Mouse (Mus musculus) left cerebral cortex, postnatal 4 days (tissue): ENCODE data around the gene Awat1. TPM values are rescaled to one million over a fixed set of nuclear protein-coding genes. Genes with fewer than 3 reads are reported as not detected.

Source experiments
- DNase-seq: peaks from one replicate; pipeline ENCODE4 v3.0.0-alpha.2; 2022
- intact Hi-C: fragments of 180-260 bp; cut with DNase I; formaldehyde crosslinking; loops from one replicate; pipeline ENCODE4 v1.15.1; 2025
- total RNA-seq, 2 experiments: library from RNA; stranded (reverse); gene quantifications; 2 replicates each; pipeline ENCODE4 v1.2.3; 2021

Gene Awat1
- not detected for total RNA-seq

- intact Hi-C loops: no loop called here
- DNase-seq: no peak
Observed at GRCm38 (mm10) chrX:100571951-100572350, at the start of gene Awat1. Gene Awat1, plus strand, starts transcription at chrX:100572251.

- no peak for DNase-seq
Observed at GRCm38 (mm10) chrX:100524471-100524870, 47.6 kb upstream of the Awat1 start, which contains the start of gene Dgat2l6. Gene Dgat2l6, plus strand, starts transcription at chrX:100524838.

GRCm38 (mm10) chrX:100556026-100556425 is 16.0 kb upstream of the Awat1 start:
- intact Hi-C loops: no loop called here
- no peak for DNase-seq

More at GRCm38 (mm10) chrX:100524471-100524870, 47.6 kb upstream of the Awat1 start, which contains the start of gene Dgat2l6:
- intact Hi-C loops: no loop called here

GRCm38 (mm10) chrX:100565696-100566095 is 6.4 kb upstream of the Awat1 start:
- intact Hi-C loops: no loop called here

GRCm38 (mm10) chrX:100594791-100595190 is 22.7 kb downstream of the Awat1 start, which contains the start of gene P2ry4:
Gene P2ry4, minus strand, starts transcription at chrX:100594869.
- intact Hi-C loops: no loop called here
- no peak for DNase-seq

More at GRCm38 (mm10) chrX:100565696-100566095, 6.4 kb upstream of the Awat1 start:
- no peak for DNase-seq

- DNase-seq: peak; percentile 31
- intact Hi-C loops: no loop called here
Observed at GRCm38 (mm10) chrX:100597439-100597838, 25.4 kb downstream of the Awat1 start.

GRCm38 (mm10) chrX:100599755-100600154 is 27.7 kb downstream of the Awat1 start:
- DNase-seq: no peak

GRCm38 (mm10) chrX:100605314-100605713 is 33.3 kb downstream of the Awat1 start, which contains the start of gene Arr3:
Gene Arr3, plus strand, starts transcription at chrX:100605497.
- intact Hi-C loops: no loop called here
- DNase-seq: no peak

More at GRCm38 (mm10) chrX:100599755-100600154, 27.7 kb downstream of the Awat1 start:
- intact Hi-C loops: no loop called here

GRCm38 (mm10) chrX:100618488-100618887 is 46.4 kb downstream of the Awat1 start:
- no peak for DNase-seq
- intact Hi-C loops: no loop called here

GRCm38 (mm10) chrX:100621366-100621765 is 49.3 kb downstream of the Awat1 start:
- intact Hi-C loops: no loop called here
- no peak for DNase-seq

GRCm38 (mm10) chrX:100624242-100624641 is 52.2 kb downstream of the Awat1 start:
- no peak for DNase-seq
- intact Hi-C loops: no loop called here

GRCm38 (mm10) chrX:100625146-100625545 is 53.1 kb downstream of the Awat1 start:
- intact Hi-C loops: no loop called here

GRCm38 (mm10) chrX:100625546-100625801 is 53.4 kb downstream of the Awat1 start, which contains the start of gene Kif4:
Gene Kif4, plus strand, starts transcription at chrX:100625737.
- intact Hi-C loops: no loop called here
- no peak for DNase-seq

More at GRCm38 (mm10) chrX:100625146-100625545, 53.1 kb downstream of the Awat1 start:
- DNase-seq: no peak

- intact Hi-C loops: no loop called here
- peak; percentile 90 for DNase-seq
Observed at GRCm38 (mm10) chrX:100625802-100626793, 54.0 kb downstream of the Awat1 start, which contains the start of gene Pdzd11. Gene Pdzd11, minus strand, starts transcription at chrX:100626568.

Other genes starting within 250 kb of the Awat1 start
- gene Otud6a, start 143.2 kb upstream of the Awat1 start, total RNA-seq: not detected
- not detected for gene Awat2, start 129.5 kb upstream of the Awat1 start, total RNA-seq
- 10 to 100 TPM; 36.9 to 41.0 TPM for gene Igbp1, start 78.0 kb upstream of the Awat1 start, total RNA-seq
- gene Dgat2l6, start 47.4 kb upstream of the Awat1 start, total RNA-seq: not detected
- gene P2ry4, start 22.6 kb downstream of the Awat1 start, total RNA-seq: not detected
- not detected for gene Arr3, start 33.2 kb downstream of the Awat1 start, total RNA-seq
- 1 to 10 TPM; 4.8 to 7.6 TPM for gene Kif4, start 53.5 kb downstream of the Awat1 start, total RNA-seq
- gene Pdzd11, start 54.3 kb downstream of the Awat1 start, total RNA-seq: 10 to 100 TPM; 28.8 to 30.3 TPM
- 10 to 100 TPM; 13.5 to 16.3 TPM for gene Gdpd2, start 157.6 kb downstream of the Awat1 start, total RNA-seq
- gene Dlg3, start 195.5 kb downstream of the Awat1 start, total RNA-seq: 10 to 100 TPM; 91.0 to 98.1 TPM